Mouse (Mus musculus) bone marrow, adult 2 months (tissue): Measurements from ENCODE around the gene Nfe2l2.

ENCODE experiments used
- CTCF ChIP-seq: fragments of 200-500 bp; IDR thresholded peaks from 2 replicates; pipeline ENCODE4 v1.5.1; 2011; ENCODE audit warnings: low read length, control low read depth; ENCODE audit not compliant: control insufficient read depth, insufficient read depth
- POLR2A ChIP-seq: fragments of 200-500 bp; IDR thresholded peaks from 2 replicates; pipeline ENCODE4 v1.6.1; 2011; ENCODE audit warnings: low read depth, mild to moderate bottlenecking, control low read depth, low read length, borderline replicate concordance; ENCODE audit not compliant: control insufficient read depth

GRCm38 (mm10) chr2:75653150-75653549 lies 51.3 kb downstream of the Nfe2l2 start:
- TF ChIP-seq CTCF (no peak), POLR2A (no peak)
